Mouse (Mus musculus) kidney, embryonic 14.5 days (tissue): Measurements from ENCODE around the gene Rab5c. TPM values are rescaled to one million over a fixed set of nuclear protein-coding genes. Genes with fewer than 3 reads are reported as not detected.

Experiments used
- ATAC-seq: fragments of 200-750 bp; cut with Nextera tagmentation; 2 replicates; pipeline ENCODE4 v1.8.0; 2017; ENCODE audit warnings: moderate number of reproducible peaks, mild to moderate bottlenecking, moderate TSS enrichment, moderate library complexity; ENCODE audit not compliant: low FRiP score, low TSS enrichment
- H3K27ac ChIP-seq: fragments of 300-500 bp; sonication (generic); 2 replicates; pipeline ENCODE4 v1.5.1; 2014; ENCODE audit warnings: low read depth, mild to moderate bottlenecking, low read length, moderate library complexity, mixed read lengths
- H3K27me3 ChIP-seq: fragments of 300-500 bp; sonication (generic); 2 replicates; pipeline ENCODE4 v1.6.1; 2014; ENCODE audit warnings: mild to moderate bottlenecking, low read length; ENCODE audit not compliant: control insufficient read depth, insufficient read depth
- H3K36me3 ChIP-seq: fragments of 300-500 bp; sonication (generic); 2 replicates; pipeline ENCODE4 v1.6.1; 2014; ENCODE audit warnings: low read length, mixed read lengths; ENCODE audit not compliant: control insufficient read depth, insufficient read depth
- H3K4me1 ChIP-seq: fragments of 300-500 bp; sonication (generic); 2 replicates; pipeline ENCODE4 v1.6.1; 2014; ENCODE audit warnings: low read length, mixed read lengths; ENCODE audit not compliant: control insufficient read depth, insufficient read depth
- H3K4me2 ChIP-seq: fragments of 300-500 bp; sonication (generic); replicated peaks from 2 replicates; pipeline ENCODE4 v1.6.1; 2014; ENCODE audit warnings: low read depth, mild to moderate bottlenecking, low read length
- H3K4me3 ChIP-seq: fragments of 300-500 bp; sonication (generic); 2 replicates; pipeline ENCODE4 v1.5.1; 2014; ENCODE audit warnings: mild to moderate bottlenecking, low read length
- H3K9ac ChIP-seq: fragments of 300-500 bp; sonication (generic); 2 replicates; pipeline ENCODE4 v1.6.1; 2014; ENCODE audit warnings: low read depth, mild to moderate bottlenecking, low read length, moderate library complexity
- H3K9me3 ChIP-seq: fragments of 300-500 bp; sonication (generic); 2 replicates; pipeline ENCODE4 v1.6.1; 2016; ENCODE audit warnings: low read length; ENCODE audit not compliant: control insufficient read depth
- WGBS: fragments of 180-500 bp; shearing (Covaris S2); extraction: QIAGEN DNeasy Blood & Tissue Kit; methylation state at CpG from one replicate; pipeline ENCODE4 v1.1.7; 2014; 5-methylcytosine and 5-hydroxymethylcytosine counted together
- polyA plus RNA-seq: library from polyadenylated mRNA; unstranded; fragments of >200 nt; fragmentation: Nextera tagmentation; extraction: Ambion mirVana; gene quantifications from 2 replicates; pipeline ENCODE4 v1.2.1, GENCODE M21; 2014

The Rab5c gene
- 46.8 and 92.8 TPM in 2 replicates for polyA plus RNA-seq

DNA sequence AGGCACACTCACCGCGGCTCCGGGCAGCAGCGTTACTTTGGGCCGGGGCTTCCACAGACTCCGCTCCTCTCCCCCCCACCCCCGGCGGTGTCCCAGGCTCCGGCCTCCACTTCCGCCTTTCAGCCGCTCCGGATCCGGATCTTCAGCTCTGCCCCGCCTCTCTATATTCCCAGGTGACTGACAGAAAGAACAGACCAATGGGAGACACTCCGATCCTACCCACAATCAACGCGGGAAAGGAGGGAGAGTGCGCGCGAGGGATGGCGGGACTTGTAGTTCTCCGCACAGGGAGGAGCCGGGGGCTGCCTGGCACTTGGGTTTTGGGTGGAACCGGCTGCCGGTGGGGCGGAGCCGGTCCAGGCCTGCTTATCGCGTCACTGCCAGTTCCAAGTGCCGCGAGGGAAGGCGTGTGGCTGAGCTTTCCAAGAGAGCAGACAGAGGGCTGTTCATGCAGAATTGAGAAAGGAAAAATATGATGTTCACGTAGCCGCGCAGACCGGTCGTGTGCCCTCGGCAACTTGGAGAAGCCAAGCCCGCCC, at the start of gene Rab5c:
Rab5c (minus strand) TSS at position 150 of the 539 bp plus-strand sequence.
- H3K27me3 ChIP-seq = no peaks in the 10 kb centered on the region
- H3K36me3 ChIP-seq = peaks cover 9% of the 10 kb centered on the region; the same call in 1 of the 2 replicates
- H3K4me1 ChIP-seq = peaks cover 19% of the 10 kb centered on the region
- WGBS = 1% methylated on average over 39 of the region's 39 CpGs
- H3K4me2 ChIP-seq = peak within 1 kb of the TSS; percentile 82
- no peaks in the 10 kb centered on the region for H3K9me3 ChIP-seq
- peak within 1 kb of the TSS; percentile 90 for H3K4me3 ChIP-seq
- peak within 1 kb of the TSS; percentile 56; the same call in 1 of the 2 replicates for H3K27ac ChIP-seq
- H3K9ac ChIP-seq = peak within 1 kb of the TSS; percentile 87
- peak; percentile 100 for ATAC-seq

DNA sequence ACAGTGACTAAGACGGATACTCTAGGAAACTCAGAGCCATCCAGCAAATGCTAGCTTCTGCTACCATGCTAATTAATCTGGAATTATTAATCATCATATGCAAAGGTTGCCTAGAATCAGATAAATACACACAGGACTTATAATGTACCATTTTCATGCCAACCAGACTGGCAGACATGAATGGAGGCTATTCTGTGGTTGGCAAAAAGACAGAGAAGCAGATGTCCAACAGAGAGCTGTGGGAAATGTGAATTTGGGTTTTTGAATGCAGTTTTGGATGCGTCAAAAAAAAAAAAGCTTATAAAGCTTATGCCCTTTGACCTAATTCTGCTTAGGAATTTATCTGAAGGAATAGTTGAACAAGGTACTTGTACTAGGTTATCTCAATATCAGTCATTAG, 47.8 kb upstream of the Rab5c start:
- H3K36me3 ChIP-seq = peaks cover 37% of the 10 kb centered on the region
- no peak for ATAC-seq
- H3K27ac ChIP-seq = no peak overlapping the region
- H3K27me3 ChIP-seq = no peaks in the 10 kb centered on the region
- H3K4me1 ChIP-seq = no peaks in the 10 kb centered on the region
- 99% methylated on average over 2 of the region's 2 CpGs for WGBS
- H3K9me3 ChIP-seq = no peaks in the 10 kb centered on the region
- H3K4me2 ChIP-seq = no peak overlapping the region
- H3K9ac ChIP-seq = no peak overlapping the region
- no peak overlapping the region for H3K4me3 ChIP-seq

DNA sequence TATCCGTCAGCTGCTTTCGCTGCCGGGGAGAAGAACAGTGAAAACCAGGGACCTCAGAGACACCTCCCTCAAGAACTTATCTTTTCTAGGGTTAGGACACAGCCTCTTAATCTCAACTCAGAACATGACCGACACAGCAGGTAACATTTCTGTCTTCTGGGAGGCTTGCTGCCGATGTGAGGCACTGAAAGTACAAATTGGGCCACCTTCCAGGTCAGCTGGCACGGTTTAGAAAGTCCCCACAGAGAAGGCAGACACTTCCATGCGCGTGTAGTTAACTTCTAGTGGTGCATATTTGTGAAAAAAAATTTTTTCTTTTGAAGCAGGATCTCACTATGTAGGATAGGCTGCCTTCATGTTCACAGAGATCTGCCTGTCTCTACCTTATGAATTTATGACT, 46.3 kb upstream of the Rab5c start:
- no peak overlapping the region for H3K4me2 ChIP-seq
- H3K9ac ChIP-seq = no peak overlapping the region
- no peak for ATAC-seq
- peaks cover 31% of the 10 kb centered on the region for H3K36me3 ChIP-seq
- no peak overlapping the region for H3K4me3 ChIP-seq
- H3K4me1 ChIP-seq = no peaks in the 10 kb centered on the region
- H3K9me3 ChIP-seq = no peaks in the 10 kb centered on the region
- 90% methylated on average over 8 of the region's 8 CpGs for WGBS
- no peak overlapping the region for H3K27ac ChIP-seq
- no peaks in the 10 kb centered on the region for H3K27me3 ChIP-seq

DNA sequence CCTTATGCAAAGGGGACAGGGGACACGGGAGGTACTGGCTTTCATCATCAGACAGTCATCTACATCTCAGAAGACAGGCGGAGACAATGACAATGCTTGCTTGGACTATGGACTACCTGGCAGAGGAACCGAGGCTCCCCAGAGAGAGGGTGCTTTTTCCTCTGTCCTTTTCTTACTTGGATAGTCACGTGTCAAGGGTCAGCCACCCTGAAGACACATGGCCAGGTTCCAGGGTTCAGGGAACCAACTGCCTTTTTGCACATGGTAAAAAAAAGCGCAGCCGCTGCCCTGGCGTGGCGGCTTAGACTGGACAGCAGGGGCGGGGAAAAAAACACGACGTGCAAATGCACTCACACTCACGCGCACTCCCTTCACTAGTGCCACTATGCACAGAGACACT, 44.6 kb upstream of the Rab5c start:
- no peak overlapping the region for H3K27ac ChIP-seq
- no peaks in the 10 kb centered on the region for H3K4me1 ChIP-seq
- H3K36me3 ChIP-seq = peaks cover 24% of the 10 kb centered on the region
- WGBS = 84% methylated on average over 13 of the region's 13 CpGs
- no peak overlapping the region for H3K4me2 ChIP-seq
- no peaks in the 10 kb centered on the region for H3K27me3 ChIP-seq
- no peak overlapping the region for H3K9ac ChIP-seq
- no peaks in the 10 kb centered on the region for H3K9me3 ChIP-seq
- no peak overlapping the region for H3K4me3 ChIP-seq
- ATAC-seq = no peak

DNA sequence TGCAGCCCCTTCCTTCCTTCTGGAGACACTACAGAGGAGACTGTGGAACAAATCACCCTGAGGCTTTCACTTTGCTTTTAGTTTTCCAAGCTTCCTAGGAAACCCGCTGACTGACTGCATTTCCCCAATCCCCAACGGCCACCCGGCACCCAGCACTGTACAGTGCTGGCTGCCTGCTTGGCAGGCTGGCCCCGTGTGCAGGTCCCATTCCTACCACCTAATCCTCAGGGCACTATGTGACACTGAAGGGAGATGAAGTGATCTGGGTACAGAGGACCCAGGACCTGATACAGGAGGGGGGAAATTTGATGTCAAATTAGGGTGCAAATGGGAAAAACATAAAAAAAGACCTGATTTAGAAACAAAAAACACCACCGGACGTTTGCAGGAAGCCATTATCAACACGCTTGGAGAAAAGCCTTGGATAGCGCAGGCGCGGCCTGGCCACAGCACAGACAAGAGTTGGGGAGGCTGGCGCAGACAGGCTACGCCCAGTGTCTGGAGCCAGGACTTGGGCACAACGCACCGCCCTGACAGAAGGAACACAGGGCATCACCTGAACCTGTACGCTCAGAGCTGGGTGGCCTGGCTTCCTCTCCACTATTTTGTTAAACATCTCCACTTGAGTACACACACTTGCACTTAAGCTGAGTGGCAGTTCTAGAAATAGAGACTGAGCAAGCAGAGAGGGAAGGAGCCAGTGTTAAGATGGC, 43.9 kb upstream of the Rab5c start:
- ATAC-seq = no peak
- no peak overlapping the region for H3K4me2 ChIP-seq
- H3K9me3 ChIP-seq = no peaks in the 10 kb centered on the region

DNA sequence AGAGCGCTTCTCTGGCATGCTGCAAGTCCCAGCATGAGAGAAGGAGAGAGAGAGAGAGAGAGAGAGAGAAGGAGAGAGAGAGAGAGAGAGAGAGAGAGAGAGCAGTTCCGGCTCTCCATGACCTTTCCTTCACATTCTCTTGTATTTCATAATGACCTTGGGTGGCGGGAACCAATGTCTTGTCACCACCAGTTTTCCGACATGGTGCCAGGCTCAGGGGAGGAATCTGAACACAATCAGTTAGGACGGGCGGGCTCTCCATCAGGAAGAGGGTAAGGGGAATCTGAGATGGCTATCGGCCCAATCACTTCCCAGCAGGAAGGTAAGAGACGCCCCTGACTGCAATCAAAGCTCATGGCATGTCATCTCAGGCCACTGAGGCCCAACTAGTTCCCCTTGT, 42.2 kb upstream of the Rab5c start:
- ATAC-seq = no peak
- 72% methylated on average over 8 of the region's 8 CpGs for WGBS
- Histone ChIP-seq H3K27me3 (no peaks in the 10 kb centered on the region), H3K9ac (no peak overlapping the region), H3K36me3 (peaks cover 21% of the 10 kb centered on the region), H3K27ac (no peak overlapping the region), H3K4me3 (no peak overlapping the region), H3K9me3 (no peaks in the 10 kb centered on the region), H3K4me1 (no peaks in the 10 kb centered on the region), H3K4me2 (no peak overlapping the region)

More for the DNA sequence above, 43.9 kb upstream of the Rab5c start:
- Histone ChIP-seq H3K27me3 (no peaks in the 10 kb centered on the region), H3K4me3 (no peak overlapping the region), H3K36me3 (peaks cover 24% of the 10 kb centered on the region), H3K9ac (no peak overlapping the region), H3K4me1 (no peaks in the 10 kb centered on the region), H3K27ac (no peak overlapping the region)
- 91% methylated on average over 15 of the region's 15 CpGs for WGBS

DNA sequence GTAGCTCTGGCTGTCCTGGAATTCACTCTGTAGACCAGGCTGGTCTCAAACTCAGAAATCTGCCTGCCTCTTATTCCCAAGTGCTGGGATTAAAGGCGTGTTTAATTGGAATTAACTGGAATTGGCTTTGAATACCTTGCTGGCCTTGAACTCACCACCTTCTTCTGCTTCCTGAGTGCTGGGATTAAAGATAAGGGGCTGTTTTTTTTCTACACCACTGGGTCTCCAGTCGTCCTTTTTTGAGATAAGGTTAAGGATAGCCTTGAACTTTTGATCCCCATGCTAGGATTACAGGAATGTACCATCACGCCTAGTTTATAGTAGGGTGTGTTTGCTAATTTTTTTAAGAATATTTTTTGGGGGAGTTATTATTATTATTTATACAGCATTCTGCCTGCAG, 40.1 kb upstream of the Rab5c start:
- ATAC-seq = no peak
- Histone ChIP-seq H3K9ac (no peak overlapping the region), H3K4me2 (no peak overlapping the region), H3K4me1 (no peaks in the 10 kb centered on the region), H3K9me3 (no peaks in the 10 kb centered on the region), H3K27ac (no peak overlapping the region), H3K27me3 (no peaks in the 10 kb centered on the region), H3K36me3 (peaks cover 14% of the 10 kb centered on the region), H3K4me3 (no peak overlapping the region)
- 79% methylated on average over 3 of the region's 3 CpGs for WGBS

DNA sequence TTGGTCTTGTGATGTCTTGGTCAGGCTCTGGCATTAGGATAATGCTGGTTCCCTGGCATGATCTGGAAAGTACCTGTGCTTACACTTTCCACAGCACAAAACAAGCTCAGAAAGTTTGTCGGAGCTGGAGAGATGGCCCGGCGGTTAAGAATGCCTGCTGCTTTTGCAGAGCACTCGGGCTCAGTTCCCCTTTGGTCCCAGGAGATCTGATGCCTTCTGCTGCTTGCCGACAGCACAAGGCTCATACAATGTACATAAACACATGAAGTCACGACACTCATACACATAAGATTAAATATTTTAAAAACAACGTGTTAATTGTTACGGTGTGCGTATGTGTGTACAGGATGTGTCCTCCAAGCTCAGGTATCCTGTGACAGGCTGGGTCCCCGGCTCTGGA, 37.9 kb upstream of the Rab5c start:
- no peak overlapping the region for H3K4me3 ChIP-seq
- ATAC-seq = no peak
- no peak overlapping the region for H3K9ac ChIP-seq
- H3K4me2 ChIP-seq = no peak overlapping the region
- no peaks in the 10 kb centered on the region for H3K9me3 ChIP-seq
- H3K36me3 ChIP-seq = no peaks in the 10 kb centered on the region
- no peaks in the 10 kb centered on the region for H3K4me1 ChIP-seq
- 87% methylated on average over 10 of the region's 10 CpGs for whole genome bisulfite sequencing
- no peaks in the 10 kb centered on the region for H3K27me3 ChIP-seq
- no peak overlapping the region for H3K27ac ChIP-seq

DNA sequence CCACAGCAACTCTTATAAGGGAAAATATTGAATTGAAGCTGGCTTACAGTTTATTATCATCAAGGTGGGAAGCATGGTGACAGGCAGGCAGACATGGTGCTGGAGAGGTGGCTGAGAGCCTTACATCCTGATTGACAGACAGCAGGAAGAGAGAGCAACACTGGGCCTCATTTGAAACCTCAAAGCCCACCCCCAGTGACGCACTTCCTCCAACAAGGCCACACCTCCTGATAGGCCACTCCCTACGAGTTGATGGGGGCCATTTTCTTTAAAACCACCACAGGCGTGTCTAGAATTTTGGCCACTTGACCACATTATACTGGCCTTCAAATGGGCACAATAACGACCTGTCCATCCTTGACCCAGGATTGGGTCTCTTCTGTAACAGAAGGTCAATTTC, 36.2 kb upstream of the Rab5c start:
- WGBS = 89% methylated on average over 4 of the region's 4 CpGs
- H3K4me2 ChIP-seq = no peak overlapping the region

More for the DNA sequence above, 36.2 kb upstream of the Rab5c start:
- no peak overlapping the region for H3K9ac ChIP-seq
- H3K36me3 ChIP-seq = no peaks in the 10 kb centered on the region
- ATAC-seq = no peak
- H3K4me3 ChIP-seq = no peak overlapping the region
- no peak overlapping the region for H3K27ac ChIP-seq
- H3K9me3 ChIP-seq = no peaks in the 10 kb centered on the region
- H3K4me1 ChIP-seq = 0 out of 2 replicates have a peak, but pooled peaks cover 5% of the 10 kb centered on the region
- H3K27me3 ChIP-seq = no peaks in the 10 kb centered on the region
